Mouse (Mus musculus) intestine, postnatal 0 days (tissue): Measurements from ENCODE around the gene Tut7. TPM values are rescaled to one million over a fixed set of nuclear protein-coding genes. Genes with fewer than 3 reads are reported as not detected.
"Not testable (repeated sequence)": the region's sequence is repeated elsewhere in the genome, so short reads cannot be mapped to it uniquely, and the experiment has no call there.

Source experiments
- ATAC-seq: fragments of 200-750 bp; cut with Nextera tagmentation; 2 replicates; pipeline ENCODE4 v1.8.0; 2017; ENCODE audit warnings: mild to moderate bottlenecking, moderate TSS enrichment, moderate library complexity
- H3K27ac ChIP-seq: fragments of 300-500 bp; sonication (generic); 2 replicates; pipeline ENCODE4 v1.5.1; 2014; ENCODE audit warnings: mild to moderate bottlenecking, low read depth, low read length, moderate library complexity
- H3K27me3 ChIP-seq: fragments of 300-500 bp; sonication (generic); replicated peaks from 2 replicates; pipeline ENCODE4 v1.6.1; 2014; ENCODE audit warnings: low read length, mixed read lengths; ENCODE audit not compliant: control insufficient read depth, insufficient read depth
- H3K36me3 ChIP-seq: fragments of 300-500 bp; sonication (generic); 2 replicates; pipeline ENCODE4 v1.6.1; 2014; ENCODE audit warnings: mild to moderate bottlenecking, moderate library complexity; ENCODE audit not compliant: control insufficient read depth, insufficient read depth
- H3K4me1 ChIP-seq: fragments of 300-500 bp; sonication (generic); replicated peaks from 2 replicates; pipeline ENCODE4 v1.6.1; 2014; ENCODE audit warnings: antibody characterized with exemption, low read length, mixed read lengths; ENCODE audit not compliant: control insufficient read depth, insufficient read depth
- H3K4me2 ChIP-seq: fragments of 300-500 bp; sonication (generic); replicated peaks from 2 replicates; pipeline ENCODE4 v1.6.1; 2014; ENCODE audit warnings: low read depth, mild to moderate bottlenecking, moderate library complexity
- H3K4me3 ChIP-seq: fragments of 300-500 bp; sonication (generic); 2 replicates; pipeline ENCODE4 v1.5.1; 2014; ENCODE audit warnings: low read depth, low read length
- H3K9ac ChIP-seq: fragments of 300-500 bp; sonication (generic); 2 replicates; pipeline ENCODE4 v1.6.1; 2014; ENCODE audit warnings: mild to moderate bottlenecking, low read depth, low read length
- H3K9me3 ChIP-seq: fragments of 300-500 bp; sonication (generic); 2 replicates; pipeline ENCODE4 v1.6.1; 2016; ENCODE audit warnings: mixed run types; ENCODE audit not compliant: control insufficient read depth
- CTCF ChIP-seq: sonication (generic); IDR thresholded peaks from 2 replicates; pipeline ENCODE4 v1.5.1; 2016; ENCODE audit warnings: low read depth, mild to moderate bottlenecking, control low read depth, antibody characterized with exemption, moderate library complexity
- WGBS: fragments of 180-500 bp; shearing (Covaris S2); extraction: QIAGEN DNeasy Blood & Tissue Kit; methylation state at CpG from one replicate; pipeline ENCODE4 v1.1.7; 2014; 5-methylcytosine and 5-hydroxymethylcytosine counted together
- polyA plus RNA-seq: library from polyadenylated mRNA; unstranded; fragments of >200 nt; fragmentation: Nextera tagmentation; extraction: Ambion mirVana; gene quantifications from 2 replicates; pipeline ENCODE4 v1.2.1, GENCODE M21; 2015

The Tut7 gene
- polyA plus RNA-seq, 1 experiment from 2014 or later, result 50.1 TPM

GRCm38 (mm10) chr13:59741096-59741495 lies 81.9 kb downstream of the Tut7 start:
- Histone ChIP-seq H3K4me2 (no peak overlapping the region), H3K27me3 (no peaks in the 10 kb centered on the region), H3K4me1 (no peaks in the 10 kb centered on the region), H3K4me3 (no peak overlapping the region), H3K9me3 (no peaks in the 10 kb centered on the region), H3K27ac (no peak overlapping the region), H3K9ac (no peak overlapping the region), H3K36me3 (no peaks in the 10 kb centered on the region)
- ATAC-seq, result no peak
- 76% methylated on average over 11 of the region's 11 CpGs for WGBS
- TF ChIP-seq CTCF, result no peak

GRCm38 (mm10) chr13:59739397-59739796 lies 83.5 kb downstream of the Tut7 start:
- 84% methylated on average over 4 of the region's 4 CpGs for WGBS
- no peak for TF ChIP-seq CTCF
- Histone ChIP-seq H3K27ac (no peak overlapping the region), H3K4me3 (no peak overlapping the region), H3K36me3 (no peaks in the 10 kb centered on the region), H3K4me2 (no peak overlapping the region), H3K9ac (no peak overlapping the region), H3K4me1 (no peaks in the 10 kb centered on the region), H3K27me3 (no peaks in the 10 kb centered on the region), H3K9me3 (no peaks in the 10 kb centered on the region)
- ATAC-seq, result no peak

- no peak overlapping the region for H3K4me3 ChIP-seq
- H3K4me1 ChIP-seq, result no peaks in the 10 kb centered on the region
- no peak overlapping the region for H3K27ac ChIP-seq
- H3K4me2 ChIP-seq, result no peak overlapping the region
- H3K27me3 ChIP-seq, result no peaks in the 10 kb centered on the region
- no peak overlapping the region for H3K9ac ChIP-seq
- WGBS, result 80% methylated on average over 2 of the region's 2 CpGs
- no peaks in the 10 kb centered on the region for H3K9me3 ChIP-seq
- ATAC-seq, result no peak
- H3K36me3 ChIP-seq, result no peaks in the 10 kb centered on the region
- TF ChIP-seq CTCF, result no peak
These were observed 84.5 kb downstream of the Tut7 start for GRCm38 (mm10) chr13:59738455-59738854.

DNA sequence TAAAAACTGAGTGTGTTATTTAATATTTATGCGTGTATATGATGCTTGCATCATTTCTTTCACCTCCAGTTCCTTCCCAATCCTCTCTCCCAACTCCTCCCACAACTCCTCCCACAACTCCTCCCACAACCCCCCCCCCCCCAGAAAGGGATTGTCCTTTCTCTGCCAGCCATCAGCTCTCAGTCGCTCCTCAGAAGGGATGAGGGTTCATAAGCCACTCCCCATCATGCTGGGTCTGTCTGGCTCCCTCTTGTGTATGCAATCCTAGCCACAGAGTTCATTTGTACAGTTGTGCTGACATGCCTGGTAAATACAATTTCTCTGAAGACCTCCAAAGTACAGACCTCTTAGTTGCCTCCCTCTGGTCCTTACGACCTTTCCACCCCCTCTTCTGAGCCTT lies 87.8 kb downstream of the Tut7 start:
- ATAC-seq, result peak; percentile 69
- WGBS, result 17% methylated on average over 3 of the region's 3 CpGs
- H3K4me3 ChIP-seq, result no peak overlapping the region
- no peaks in the 10 kb centered on the region for H3K4me1 ChIP-seq
- no peaks in the 10 kb centered on the region for H3K9me3 ChIP-seq
- H3K4me2 ChIP-seq, result no peak overlapping the region
- no peaks in the 10 kb centered on the region for H3K36me3 ChIP-seq
- no peak overlapping the region for H3K9ac ChIP-seq
- peak; percentile 62 for TF ChIP-seq CTCF
- H3K27me3 ChIP-seq, result no peaks in the 10 kb centered on the region
- H3K27ac ChIP-seq, result no peak overlapping the region

GRCm38 (mm10) chr13:59734347-59734746 lies 88.6 kb downstream of the Tut7 start:
- H3K4me3 ChIP-seq, H3K27me3 ChIP-seq, H3K4me2 ChIP-seq, H3K4me1 ChIP-seq, ATAC-seq, H3K9ac ChIP-seq, H3K36me3 ChIP-seq, H3K9me3 ChIP-seq, H3K27ac ChIP-seq: not testable (repeated sequence)
- WGBS, result 11% methylated on average over 6 of the region's 6 CpGs

- H3K27me3 ChIP-seq, result no peaks in the 10 kb centered on the region
- 80% methylated on average over 2 of the region's 4 CpGs for whole genome bisulfite sequencing
- no peaks in the 10 kb centered on the region for H3K9me3 ChIP-seq
- no peaks in the 10 kb centered on the region for H3K4me1 ChIP-seq
- no peak overlapping the region for H3K27ac ChIP-seq
- no peak overlapping the region for H3K9ac ChIP-seq
- no peak overlapping the region for H3K4me3 ChIP-seq
- no peaks in the 10 kb centered on the region for H3K36me3 ChIP-seq
- no peak for TF ChIP-seq CTCF
- no peak overlapping the region for H3K4me2 ChIP-seq
- ATAC-seq, result no peak; the same call in 1 of the 2 replicates
These were observed 89.0 kb downstream of the Tut7 start for GRCm38 (mm10) chr13:59733936-59734335.

DNA sequence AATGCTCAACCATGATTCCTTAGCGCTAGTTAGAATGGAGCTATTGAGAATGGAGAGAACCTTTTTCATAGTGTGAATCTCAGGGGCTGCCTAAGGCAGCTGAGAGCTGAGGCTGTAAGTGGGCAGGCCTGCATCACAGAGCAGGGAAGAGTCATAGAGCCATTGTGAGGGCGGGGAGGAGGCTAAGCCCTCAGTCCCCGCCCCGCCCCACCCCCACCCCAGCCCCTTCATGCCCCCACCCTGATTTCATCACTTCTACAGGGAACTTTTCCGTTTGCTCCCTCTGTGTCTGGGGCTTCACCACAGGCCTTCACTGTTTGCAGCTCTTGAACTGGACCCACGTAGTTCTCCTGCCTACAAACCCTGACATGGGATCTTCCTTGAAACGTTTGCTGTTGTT lies 91.3 kb downstream of the Tut7 start, which contains the start of gene Spata31d1d:
TSS of gene Spata31d1d (minus strand) at position 101 of the 400 bp plus-strand sequence.
- H3K36me3 ChIP-seq, result no peaks in the 10 kb centered on the region
- no peak for ATAC-seq
- no peaks in the 10 kb centered on the region for H3K4me1 ChIP-seq
- no peak within 1 kb of the TSS for H3K4me3 ChIP-seq
- H3K27ac ChIP-seq, result no peak within 1 kb of the TSS
- WGBS, result 40% methylated on average over 7 of the region's 7 CpGs
- no peak for TF ChIP-seq CTCF
- H3K9ac ChIP-seq, result no peak within 1 kb of the TSS
- H3K9me3 ChIP-seq, result no peaks in the 10 kb centered on the region
- no peak within 1 kb of the TSS for H3K4me2 ChIP-seq
- no peaks in the 10 kb centered on the region for H3K27me3 ChIP-seq
